Mouse (Mus musculus): ENCODE data around the gene Lix1l. TPM values are rescaled to one million over a fixed set of nuclear protein-coding genes. Genes with fewer than 3 reads are reported as not detected.

Lix1l gene
- polyA plus RNA-seq, 1 experiment from 2014 or later = 5.5 TPM

GRCm38 (mm10) chr3:96617941-96618340, 17.0 kb downstream of the Lix1l start:
- Histone ChIP-seq H3K4me2 (ENCODE audit: low read depth, low read length, severe bottlenecking) (no peak overlapping the region), H3K27me3 (ENCODE audit: control insufficient read depth, insufficient read depth, low read length) (no peaks in the 10 kb centered on the region), H3K9ac (ENCODE audit: low read length) (no peak overlapping the region), H3K36me3 (ENCODE audit: control insufficient read depth, insufficient read depth, low read length) (peaks cover 2% of the 10 kb centered on the region; the same call in 1 of the 2 replicates), H3K4me1 (replicated peaks; ENCODE audit: control insufficient read depth, insufficient read depth, low read length) (no peaks in the 10 kb centered on the region), H3K9me3 (ENCODE audit: control insufficient read depth, low read length) (no peaks in the 10 kb centered on the region), H3K27ac (ENCODE audit: low read depth, low read length) (no peak overlapping the region), H3K4me3 (ENCODE audit: low read depth, low read length) (no peak overlapping the region)
- 93% methylated on average over 3 of the region's 3 CpGs for WGBS
- DNase-seq (ENCODE audit: low spot score) (no peak), ATAC-seq (replicated peaks; ENCODE audit: low FRiP score) (no peak)

GRCm38 (mm10) chr3:96623201-96623600, 22.3 kb downstream of the Lix1l start:
- WGBS = 90% methylated on average over 4 of the region's 4 CpGs

GRCm38 (mm10) chr3:96629729-96630600, 29.0 kb downstream of the Lix1l start, which contains the start of gene Rbm8a:
Gene Rbm8a, plus strand, starts transcription at chr3:96629933.
- Histone ChIP-seq H3K27me3 (ENCODE audit: control insufficient read depth, insufficient read depth, low read length) (no peaks in the 10 kb centered on the region), H3K9me3 (ENCODE audit: control insufficient read depth, low read length) (no peaks in the 10 kb centered on the region), H3K9ac (ENCODE audit: low read length) (peak within 1 kb of the TSS; percentile 77), H3K27ac (ENCODE audit: low read depth, low read length) (peak within 1 kb of the TSS; percentile 46), H3K4me3 (ENCODE audit: low read depth, low read length) (peak within 1 kb of the TSS; percentile 71), H3K36me3 (ENCODE audit: control insufficient read depth, insufficient read depth, low read length) (no peaks in the 10 kb centered on the region; the same call in 1 of the 2 replicates), H3K4me2 (ENCODE audit: low read depth, low read length, severe bottlenecking) (peak within 1 kb of the TSS; percentile 73), H3K4me1 (replicated peaks; ENCODE audit: control insufficient read depth, insufficient read depth, low read length) (0 out of 2 replicates have a peak, but pooled peaks cover 2% of the 10 kb centered on the region)
- peak; percentile 93 for ATAC-seq (replicated peaks; ENCODE audit: low FRiP score)
- peak; percentile 96 for DNase-seq (ENCODE audit: low spot score)
- WGBS = under 1% methylated on average over 48 of the region's 48 CpGs

More at GRCm38 (mm10) chr3:96623201-96623600, 22.3 kb downstream of the Lix1l start:
- Histone ChIP-seq H3K4me2 (ENCODE audit: low read depth, low read length, severe bottlenecking) (no peak overlapping the region), H3K4me3 (ENCODE audit: low read depth, low read length) (no peak overlapping the region), H3K27me3 (ENCODE audit: control insufficient read depth, insufficient read depth, low read length) (no peaks in the 10 kb centered on the region), H3K4me1 (replicated peaks; ENCODE audit: control insufficient read depth, insufficient read depth, low read length) (no peaks in the 10 kb centered on the region), H3K27ac (ENCODE audit: low read depth, low read length) (no peak overlapping the region), H3K9me3 (ENCODE audit: control insufficient read depth, low read length) (no peaks in the 10 kb centered on the region), H3K36me3 (ENCODE audit: control insufficient read depth, insufficient read depth, low read length) (peaks cover 3% of the 10 kb centered on the region; the same call in 1 of the 2 replicates), H3K9ac (ENCODE audit: low read length) (no peak overlapping the region)
- ATAC-seq (replicated peaks; ENCODE audit: low FRiP score) (no peak), DNase-seq (ENCODE audit: low spot score) (no peak)

GRCm38 (mm10) chr3:96632058-96632457, 31.1 kb downstream of the Lix1l start:
- Histone ChIP-seq H3K9ac (ENCODE audit: low read length) (no peak overlapping the region), H3K36me3 (ENCODE audit: control insufficient read depth, insufficient read depth, low read length) (no peaks in the 10 kb centered on the region; the same call in 1 of the 2 replicates), H3K4me1 (replicated peaks; ENCODE audit: control insufficient read depth, insufficient read depth, low read length) (peaks cover 3% of the 10 kb centered on the region; the same call in 1 of the 2 replicates), H3K27me3 (ENCODE audit: control insufficient read depth, insufficient read depth, low read length) (no peaks in the 10 kb centered on the region), H3K27ac (ENCODE audit: low read depth, low read length) (no peak overlapping the region), H3K4me3 (ENCODE audit: low read depth, low read length) (no peak overlapping the region), H3K4me2 (ENCODE audit: low read depth, low read length, severe bottlenecking) (no peak overlapping the region), H3K9me3 (ENCODE audit: control insufficient read depth, low read length) (no peaks in the 10 kb centered on the region)
- ATAC-seq (replicated peaks; ENCODE audit: low FRiP score) (no peak), DNase-seq (ENCODE audit: low spot score) (no peak)

- no peak overlapping the region for H3K27ac ChIP-seq (ENCODE audit: low read depth, low read length)
- 72% methylated on average over 1 of the region's 1 CpGs for WGBS
- DNase-seq (ENCODE audit: low spot score) = no peak
- no peak for ATAC-seq (replicated peaks; ENCODE audit: low FRiP score)
- H3K4me3 ChIP-seq (ENCODE audit: low read depth, low read length) = no peak overlapping the region
- no peak overlapping the region for H3K4me2 ChIP-seq (ENCODE audit: low read depth, low read length, severe bottlenecking)
- no peaks in the 10 kb centered on the region for H3K9me3 ChIP-seq (ENCODE audit: control insufficient read depth, low read length)
- H3K36me3 ChIP-seq (ENCODE audit: control insufficient read depth, insufficient read depth, low read length) = peaks cover under 1% of the 10 kb centered on the region; the same call in 1 of the 2 replicates
- no peak overlapping the region for H3K9ac ChIP-seq (ENCODE audit: low read length)
- H3K4me1 ChIP-seq (replicated peaks; ENCODE audit: control insufficient read depth, insufficient read depth, low read length) = peaks cover 3% of the 10 kb centered on the region; the same call in 1 of the 2 replicates
- H3K27me3 ChIP-seq (ENCODE audit: control insufficient read depth, insufficient read depth, low read length) = no peaks in the 10 kb centered on the region
Observed at GRCm38 (mm10) chr3:96634015-96634414, 33.1 kb downstream of the Lix1l start.

GRCm38 (mm10) chr3:96634928-96635879, 34.3 kb downstream of the Lix1l start, which contains the start of the genes Pex11b and Gm42957:
Gene Pex11b, plus strand, starts transcription at chr3:96635376.
Gene Gm42957, plus strand, starts transcription at chr3:96635474.
- ATAC-seq (replicated peaks; ENCODE audit: low FRiP score) (peak; percentile 92), DNase-seq (ENCODE audit: low spot score) (peak; percentile 85)
- H3K27me3 ChIP-seq (ENCODE audit: control insufficient read depth, insufficient read depth, low read length) = no peaks in the 10 kb centered on the region
- peak within 1 kb of the TSS; percentile 88 for H3K4me3 ChIP-seq (ENCODE audit: low read depth, low read length)
- H3K4me1 ChIP-seq (replicated peaks; ENCODE audit: control insufficient read depth, insufficient read depth, low read length) = peaks cover 3% of the 10 kb centered on the region; the same call in 1 of the 2 replicates
- 1% methylated on average over 56 of the region's 60 CpGs for WGBS
- H3K4me2 ChIP-seq (ENCODE audit: low read depth, low read length, severe bottlenecking) = peak within 1 kb of the TSS; percentile 86
- H3K9ac ChIP-seq (ENCODE audit: low read length) = peak within 1 kb of the TSS; percentile 97
- peaks cover 2% of the 10 kb centered on the region; the same call in 1 of the 2 replicates for H3K36me3 ChIP-seq (ENCODE audit: control insufficient read depth, insufficient read depth, low read length)
- H3K9me3 ChIP-seq (ENCODE audit: control insufficient read depth, low read length) = no peaks in the 10 kb centered on the region
- peak within 1 kb of the TSS; percentile 72 for H3K27ac ChIP-seq (ENCODE audit: low read depth, low read length)

GRCm38 (mm10) chr3:96635906-96636305, 35.0 kb downstream of the Lix1l start:
- peak overlapping the region; percentile 97 for H3K9ac ChIP-seq (ENCODE audit: low read length)
- H3K9me3 ChIP-seq (ENCODE audit: control insufficient read depth, low read length) = no peaks in the 10 kb centered on the region
- H3K36me3 ChIP-seq (ENCODE audit: control insufficient read depth, insufficient read depth, low read length) = peaks cover 2% of the 10 kb centered on the region; the same call in 1 of the 2 replicates
- 15% methylated on average over 15 of the region's 15 CpGs for WGBS
- DNase-seq (ENCODE audit: low spot score) = no peak
- H3K27me3 ChIP-seq (ENCODE audit: control insufficient read depth, insufficient read depth, low read length) = no peaks in the 10 kb centered on the region
- H3K4me2 ChIP-seq (ENCODE audit: low read depth, low read length, severe bottlenecking) = peak overlapping the region; percentile 86
- no peak for ATAC-seq (replicated peaks; ENCODE audit: low FRiP score)
- peaks cover 3% of the 10 kb centered on the region; the same call in 1 of the 2 replicates for H3K4me1 ChIP-seq (replicated peaks; ENCODE audit: control insufficient read depth, insufficient read depth, low read length)
- H3K27ac ChIP-seq (ENCODE audit: low read depth, low read length) = no peak overlapping the region; the same call in 1 of the 2 replicates
- peak overlapping the region; percentile 88 for H3K4me3 ChIP-seq (ENCODE audit: low read depth, low read length)

GRCm38 (mm10) chr3:96636448-96636847, 35.5 kb downstream of the Lix1l start:
- Histone ChIP-seq H3K27me3 (ENCODE audit: control insufficient read depth, insufficient read depth, low read length) (no peaks in the 10 kb centered on the region), H3K36me3 (ENCODE audit: control insufficient read depth, insufficient read depth, low read length) (peaks cover 2% of the 10 kb centered on the region; the same call in 1 of the 2 replicates), H3K27ac (ENCODE audit: low read depth, low read length) (no peak overlapping the region), H3K9ac (ENCODE audit: low read length) (peak overlapping the region; percentile 97; the same call in 1 of the 2 replicates), H3K4me1 (replicated peaks; ENCODE audit: control insufficient read depth, insufficient read depth, low read length) (peaks cover 3% of the 10 kb centered on the region; the same call in 1 of the 2 replicates), H3K4me3 (ENCODE audit: low read depth, low read length) (peak overlapping the region; percentile 88), H3K4me2 (ENCODE audit: low read depth, low read length, severe bottlenecking) (peak overlapping the region; percentile 86), H3K9me3 (ENCODE audit: control insufficient read depth, low read length) (no peaks in the 10 kb centered on the region)
- WGBS = 73% methylated on average over 11 of the region's 11 CpGs
- DNase-seq (ENCODE audit: low spot score) (peak; percentile 57), ATAC-seq (replicated peaks; ENCODE audit: low FRiP score) (no peak)
